Mouse (Mus musculus) ES-Bruce4 (cell line): ENCODE data around the gene Gm13694.
"Not testable (repeated sequence)": the region's sequence is repeated elsewhere in the genome, so short reads cannot be mapped to it uniquely, and the experiment has no call there.

Experiments
- CTCF ChIP-seq: IDR thresholded peaks from one replicate; pipeline ENCODE4 v1.8.1; 2011; ENCODE audit warnings: low read depth, low read length
- EP300 ChIP-seq: IDR thresholded peaks from 2 replicates; pipeline ENCODE4 v1.6.1; 2011; ENCODE audit warnings: low read depth, low read length; ENCODE audit not compliant: insufficient read depth
- POLR2A ChIP-seq: IDR thresholded peaks from one replicate; pipeline ENCODE4 v1.8.1; 2011; ENCODE audit warnings: low read length; ENCODE audit not compliant: insufficient read depth

DNA sequence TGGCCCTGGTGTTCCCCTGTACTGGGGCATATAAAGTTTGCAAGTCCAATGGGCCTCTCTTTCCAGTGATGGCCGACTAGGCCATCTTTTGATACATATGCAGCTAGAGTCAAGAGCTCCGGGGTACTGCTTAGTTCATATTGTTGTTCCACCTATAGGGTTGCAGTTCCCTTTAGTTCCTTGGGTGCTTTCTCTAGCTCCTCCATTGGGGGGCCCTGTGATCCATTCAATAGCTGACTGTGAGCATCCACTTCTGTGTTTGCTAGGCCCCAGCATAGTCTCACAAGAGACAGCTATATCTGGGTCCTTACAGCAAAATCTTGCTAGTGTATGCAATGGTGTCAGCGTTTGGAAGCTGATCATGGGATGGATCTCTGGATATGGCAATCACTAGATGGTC, 15.8 kb downstream of the Gm13694 start:
- TF ChIP-seq CTCF, POLR2A, EP300: not testable (repeated sequence)
